Mouse (Mus musculus) limb, embryonic 13.5 days (tissue): ENCODE measurements around the gene Ddhd1. TPM values are rescaled to one million over a fixed set of nuclear protein-coding genes. Genes with fewer than 3 reads are reported as not detected.

Experiments
- ATAC-seq: fragments of 200-750 bp; cut with Nextera tagmentation; 2 replicates; pipeline ENCODE4 v1.8.0; 2017; ENCODE audit warnings: low read depth, moderate number of reproducible peaks, moderate TSS enrichment; ENCODE audit not compliant: low FRiP score
- H3K27ac ChIP-seq: fragments of 300-500 bp; sonication (generic); 2 replicates; pipeline ENCODE4 v1.5.1; 2015; ENCODE audit warnings: inconsistent platforms, mild to moderate bottlenecking, moderate library complexity
- H3K27me3 ChIP-seq: fragments of 300-500 bp; sonication (generic); 2 replicates; pipeline ENCODE4 v1.6.1; 2015; ENCODE audit warnings: mild to moderate bottlenecking, inconsistent platforms
- H3K36me3 ChIP-seq: fragments of 300-500 bp; sonication (generic); 2 replicates; pipeline ENCODE4 v1.6.1; 2015; ENCODE audit warnings: inconsistent platforms, mild to moderate bottlenecking, moderate library complexity
- H3K4me1 ChIP-seq: fragments of 300-500 bp; sonication (generic); 2 replicates; pipeline ENCODE4 v1.6.1; 2015; ENCODE audit warnings: inconsistent platforms
- H3K4me2 ChIP-seq: fragments of 300-500 bp; sonication (generic); replicated peaks from 2 replicates; pipeline ENCODE4 v1.6.1; 2015; ENCODE audit warnings: inconsistent platforms, mild to moderate bottlenecking, moderate library complexity
- H3K4me3 ChIP-seq: fragments of 300-500 bp; sonication (generic); 2 replicates; pipeline ENCODE4 v1.5.1; 2015; ENCODE audit warnings: moderate library complexity, mild to moderate bottlenecking, inconsistent platforms
- H3K9ac ChIP-seq: fragments of 300-500 bp; sonication (generic); 2 replicates; pipeline ENCODE4 v1.6.1; 2015; ENCODE audit warnings: mild to moderate bottlenecking, inconsistent platforms
- H3K9me3 ChIP-seq: fragments of 300-500 bp; sonication (generic); 2 replicates; pipeline ENCODE4 v1.6.1; 2016; ENCODE audit warnings: inconsistent platforms
- WGBS: fragments of 180-500 bp; shearing (Covaris S2); methylation state at CpG from one replicate; pipeline ENCODE4 v1.1.7; 2015; 5-methylcytosine and 5-hydroxymethylcytosine counted together
- polyA plus RNA-seq: library from polyadenylated mRNA; unstranded; fragments of >200 nt; fragmentation: Nextera tagmentation; extraction: Ambion mirVana; gene quantifications from 2 replicates; pipeline ENCODE4 v1.2.1, GENCODE M21; 2015

Gene Ddhd1
- polyA plus RNA-seq, 1 experiment from 2014 or later = 5.9 TPM

DNA sequence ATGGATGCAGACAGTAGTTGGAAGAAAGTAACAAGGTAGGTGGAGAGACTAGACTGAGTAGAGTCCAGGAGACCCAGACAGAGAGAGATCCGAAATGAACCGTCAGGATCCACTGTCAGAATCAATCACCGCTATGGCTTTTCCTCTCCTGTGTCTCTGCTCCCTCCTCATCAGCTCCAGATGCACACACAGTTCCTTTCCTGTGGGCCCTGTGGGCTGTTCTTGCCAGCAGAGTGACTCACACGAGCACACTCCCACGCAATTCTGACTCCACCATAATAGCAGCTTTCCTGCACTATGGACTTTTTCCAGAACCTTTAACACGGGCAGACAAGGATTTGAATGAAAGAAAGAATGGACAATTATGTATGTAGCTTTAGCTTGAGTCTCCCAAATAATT lies 96.3 kb downstream of the Ddhd1 start:
- no peak overlapping the region for H3K4me3 ChIP-seq
- no peak overlapping the region for H3K9ac ChIP-seq
- WGBS = 70% methylated on average over 6 of the region's 6 CpGs
- peaks cover 29% of the 10 kb centered on the region for H3K4me1 ChIP-seq
- no peaks in the 10 kb centered on the region for H3K27me3 ChIP-seq
- no peaks in the 10 kb centered on the region for H3K36me3 ChIP-seq
- 0 out of 2 replicates have a peak, but pooled peaks cover 1% of the 10 kb centered on the region for H3K9me3 ChIP-seq
- no peak overlapping the region for H3K27ac ChIP-seq
- H3K4me2 ChIP-seq = no peak overlapping the region
- ATAC-seq = no peak

DNA sequence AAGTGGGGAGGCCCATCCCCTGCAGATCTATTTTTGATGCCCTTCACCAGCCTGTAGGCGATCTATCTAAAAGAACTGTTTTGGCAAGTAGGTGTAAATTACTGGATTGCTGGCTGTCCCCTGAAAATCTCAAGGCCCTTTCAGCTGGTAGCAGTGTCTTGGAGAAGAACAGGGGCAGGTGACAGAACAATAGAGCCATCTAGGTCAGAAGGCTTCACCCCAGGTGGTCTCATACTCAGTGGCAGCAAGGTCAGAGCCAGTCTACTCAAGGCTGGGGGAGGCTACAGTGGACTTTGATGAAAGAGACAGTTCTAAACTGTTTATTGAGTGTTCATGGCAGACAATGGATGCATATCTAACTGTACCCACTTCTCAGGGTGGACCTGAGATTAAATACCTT lies 98.9 kb downstream of the Ddhd1 start:
- H3K9me3 ChIP-seq = peaks cover 6% of the 10 kb centered on the region; the same call in 1 of the 2 replicates
- no peak overlapping the region for H3K4me2 ChIP-seq
- WGBS = 92% methylated on average over 1 of the region's 1 CpGs
- no peaks in the 10 kb centered on the region for H3K36me3 ChIP-seq
- no peak for ATAC-seq
- no peak overlapping the region for H3K27ac ChIP-seq
- H3K4me3 ChIP-seq = no peak overlapping the region
- H3K4me1 ChIP-seq = peaks cover 11% of the 10 kb centered on the region
- H3K9ac ChIP-seq = no peak overlapping the region
- no peaks in the 10 kb centered on the region for H3K27me3 ChIP-seq

DNA sequence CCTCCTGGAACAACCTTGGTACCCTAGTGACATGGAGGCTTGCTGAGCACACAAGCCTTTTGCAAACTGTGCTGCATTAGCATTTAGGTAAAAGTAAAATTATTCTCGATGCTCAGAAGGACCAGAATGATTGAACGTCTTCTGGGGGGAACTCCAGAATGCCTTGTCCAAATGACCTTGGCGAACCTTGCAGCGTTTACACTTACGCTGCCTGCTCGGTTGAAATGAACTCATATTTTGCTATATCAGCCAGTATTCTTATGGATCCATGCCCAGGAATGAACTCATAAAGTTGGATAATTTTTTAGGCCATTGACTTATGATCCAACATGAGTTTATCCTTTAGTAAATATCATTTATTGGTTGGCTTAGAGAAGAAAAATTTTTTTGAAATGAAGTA lies 103.6 kb downstream of the Ddhd1 start:
- peaks cover 6% of the 10 kb centered on the region; the same call in 1 of the 2 replicates for H3K9me3 ChIP-seq
- no peak for ATAC-seq
- no peaks in the 10 kb centered on the region for H3K36me3 ChIP-seq
- 85% methylated on average over 6 of the region's 6 CpGs for WGBS
- no peak overlapping the region for H3K9ac ChIP-seq
- H3K27me3 ChIP-seq = no peaks in the 10 kb centered on the region
- H3K4me1 ChIP-seq = 0 out of 2 replicates have a peak, but pooled peaks cover 7% of the 10 kb centered on the region
- 0 out of 2 replicates have a peak overlapping the region, but pooled peaks have one; percentile 6 for H3K27ac ChIP-seq
- H3K4me2 ChIP-seq = no peak overlapping the region
- no peak overlapping the region for H3K4me3 ChIP-seq

DNA sequence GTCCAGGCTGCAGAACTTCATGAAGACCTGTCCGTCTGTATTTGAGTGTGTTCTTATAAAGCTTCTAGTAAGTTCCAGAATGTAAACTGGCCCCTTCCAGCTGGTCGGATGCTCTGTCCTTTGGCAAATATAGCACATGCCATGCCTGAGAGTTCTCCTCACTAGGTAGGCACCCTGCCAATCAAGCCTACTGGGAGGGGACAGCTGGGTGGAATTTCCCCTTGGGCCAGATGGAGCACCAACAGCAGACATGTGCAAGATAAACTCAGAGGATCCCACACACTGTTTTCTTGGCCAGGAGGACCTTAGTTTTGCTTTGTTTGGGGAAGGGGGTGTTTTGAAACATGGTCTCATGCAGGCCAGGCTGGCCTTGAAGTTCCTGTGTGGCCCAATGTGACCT lies 104.1 kb downstream of the Ddhd1 start:
- WGBS = 86% methylated on average over 2 of the region's 2 CpGs
- Histone ChIP-seq H3K9ac (no peak overlapping the region), H3K27me3 (no peaks in the 10 kb centered on the region), H3K4me3 (no peak overlapping the region), H3K9me3 (peaks cover 6% of the 10 kb centered on the region; the same call in 1 of the 2 replicates), H3K36me3 (no peaks in the 10 kb centered on the region), H3K4me2 (no peak overlapping the region), H3K4me1 (0 out of 2 replicates have a peak, but pooled peaks cover 7% of the 10 kb centered on the region), H3K27ac (0 out of 2 replicates have a peak overlapping the region, but pooled peaks have one; percentile 6)
- no peak for ATAC-seq

DNA sequence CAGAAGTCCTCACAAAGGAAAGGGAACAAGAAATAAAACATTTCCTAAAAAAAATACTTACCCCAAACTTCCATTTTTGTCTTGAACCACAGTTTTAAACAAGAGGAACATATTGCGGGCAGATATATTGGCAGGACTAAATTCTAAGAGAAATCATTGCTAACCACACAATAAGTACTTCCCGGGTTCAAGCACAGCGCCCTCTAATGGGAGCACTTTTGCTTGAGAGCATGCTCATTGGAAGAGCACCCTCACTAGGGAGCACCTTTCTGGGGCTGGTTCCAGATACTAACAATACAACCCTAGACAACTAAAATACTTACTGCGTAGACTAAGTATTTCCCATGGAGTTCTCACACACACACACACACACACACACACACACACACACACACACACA lies 105.5 kb downstream of the Ddhd1 start:
- ATAC-seq = no peak
- 0 out of 2 replicates have a peak, but pooled peaks cover 7% of the 10 kb centered on the region for H3K4me1 ChIP-seq
- no peak overlapping the region for H3K9ac ChIP-seq
- no peaks in the 10 kb centered on the region for H3K36me3 ChIP-seq
- H3K9me3 ChIP-seq = peaks cover 6% of the 10 kb centered on the region; the same call in 1 of the 2 replicates
- no peak overlapping the region for H3K4me2 ChIP-seq
- H3K4me3 ChIP-seq = no peak overlapping the region
- no peaks in the 10 kb centered on the region for H3K27me3 ChIP-seq
- WGBS = 84% methylated on average over 4 of the region's 4 CpGs
- H3K27ac ChIP-seq = no peak overlapping the region

DNA sequence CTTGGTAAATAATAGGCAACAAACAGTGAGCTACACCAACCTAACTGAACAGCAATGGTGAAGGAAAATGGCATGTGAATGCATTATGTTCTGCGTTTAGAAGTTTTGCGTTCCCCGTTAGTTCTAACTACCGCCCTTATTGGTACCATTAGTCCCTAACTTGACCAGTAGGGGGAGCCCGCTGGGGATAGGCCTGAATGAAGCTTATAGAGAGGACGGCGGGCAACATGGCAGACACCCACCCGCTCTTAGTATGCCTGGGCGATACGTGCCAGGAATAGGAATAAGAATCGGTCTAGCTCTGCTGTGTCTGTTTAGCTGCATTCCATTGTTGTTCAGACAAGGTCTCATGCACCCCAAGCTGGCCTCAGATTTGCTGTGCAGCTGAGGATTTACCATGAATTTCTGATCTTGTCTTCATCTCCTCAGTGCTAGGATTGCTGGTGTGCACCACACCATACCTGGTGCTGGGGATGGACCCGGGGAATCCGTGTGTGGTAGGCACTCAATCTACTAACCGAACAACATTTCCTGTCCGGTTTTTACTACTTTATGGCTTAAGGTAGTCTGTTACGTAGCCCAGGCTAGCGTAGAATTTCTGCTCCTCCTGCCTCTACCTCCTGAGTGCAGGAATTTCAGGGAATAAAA lies 106.7 kb downstream of the Ddhd1 start:
- 58% methylated on average over 17 of the region's 17 CpGs for WGBS
- no peaks in the 10 kb centered on the region for H3K27me3 ChIP-seq
- 0 out of 2 replicates have a peak overlapping the region, but pooled peaks have one; percentile 9 for H3K4me2 ChIP-seq
- 0 out of 2 replicates have a peak, but pooled peaks cover under 1% of the 10 kb centered on the region for H3K9me3 ChIP-seq
- no peak for ATAC-seq
- H3K36me3 ChIP-seq = no peaks in the 10 kb centered on the region
- H3K9ac ChIP-seq = no peak overlapping the region
- H3K27ac ChIP-seq = no peak overlapping the region
- H3K4me1 ChIP-seq = 0 out of 2 replicates have a peak, but pooled peaks cover 7% of the 10 kb centered on the region
- no peak overlapping the region for H3K4me3 ChIP-seq

DNA sequence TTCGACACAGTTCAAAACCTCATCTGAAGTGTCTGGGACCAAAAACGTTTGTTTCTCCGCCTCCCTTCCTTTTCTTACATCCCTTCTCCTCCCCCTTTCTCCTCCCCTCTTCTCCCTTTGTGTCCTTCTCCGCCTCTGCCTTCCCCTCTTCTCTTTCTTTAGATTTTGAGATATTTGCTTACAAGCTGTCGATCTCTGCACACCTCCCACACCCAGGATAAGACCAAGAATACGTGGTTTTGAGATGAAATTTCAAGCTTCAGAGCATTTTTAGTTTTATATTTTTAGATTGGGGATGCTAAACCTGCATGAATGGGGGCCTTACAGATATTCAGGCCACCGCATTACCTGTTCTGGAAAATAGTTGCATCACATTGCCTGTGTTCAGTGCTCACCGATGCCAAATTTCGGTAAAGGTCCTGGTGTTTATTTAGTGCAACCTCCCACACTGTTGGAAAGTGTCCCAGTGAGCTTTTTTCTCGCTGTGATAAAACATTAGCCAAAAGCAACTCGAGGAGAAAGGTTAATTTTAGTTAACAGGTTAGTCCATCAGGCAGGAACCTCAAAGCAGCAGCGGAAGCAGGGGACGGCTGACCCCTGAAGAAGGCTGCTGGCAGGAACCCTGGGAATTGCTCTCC lies 107.8 kb downstream of the Ddhd1 start:
- Histone ChIP-seq H3K9me3 (no peaks in the 10 kb centered on the region), H3K4me1 (0 out of 2 replicates have a peak, but pooled peaks cover 7% of the 10 kb centered on the region), H3K4me2 (no peak overlapping the region), H3K27me3 (no peaks in the 10 kb centered on the region), H3K27ac (no peak overlapping the region), H3K9ac (no peak overlapping the region), H3K4me3 (no peak overlapping the region), H3K36me3 (no peaks in the 10 kb centered on the region)
- WGBS = 69% methylated on average over 13 of the region's 13 CpGs
- no peak for ATAC-seq

DNA sequence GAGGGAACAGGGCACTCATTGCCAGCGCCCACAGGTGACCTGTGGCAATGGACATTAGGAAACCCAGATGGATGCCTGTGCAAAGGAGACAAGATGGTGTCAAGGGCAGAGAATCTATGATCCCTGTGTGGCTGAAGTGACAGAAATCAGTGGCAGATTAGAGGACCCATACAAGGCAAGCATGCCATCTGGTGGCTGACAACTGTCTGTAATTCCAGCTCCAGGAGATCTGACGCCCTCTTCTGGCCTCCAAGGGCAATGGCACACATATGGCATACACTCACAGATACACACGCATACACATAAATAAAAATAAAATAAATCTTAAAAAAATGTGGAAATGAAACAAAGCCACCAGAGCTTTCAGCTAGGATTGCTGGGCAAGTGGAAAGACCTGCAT lies 109.8 kb downstream of the Ddhd1 start:
- no peak overlapping the region for H3K4me2 ChIP-seq
- H3K4me1 ChIP-seq = no peaks in the 10 kb centered on the region
- no peak for ATAC-seq
- WGBS = 76% methylated on average over 3 of the region's 3 CpGs
- H3K9me3 ChIP-seq = no peaks in the 10 kb centered on the region
- no peak overlapping the region for H3K4me3 ChIP-seq
- H3K27ac ChIP-seq = no peak overlapping the region
- no peaks in the 10 kb centered on the region for H3K36me3 ChIP-seq
- H3K27me3 ChIP-seq = no peaks in the 10 kb centered on the region
- H3K9ac ChIP-seq = no peak overlapping the region

DNA sequence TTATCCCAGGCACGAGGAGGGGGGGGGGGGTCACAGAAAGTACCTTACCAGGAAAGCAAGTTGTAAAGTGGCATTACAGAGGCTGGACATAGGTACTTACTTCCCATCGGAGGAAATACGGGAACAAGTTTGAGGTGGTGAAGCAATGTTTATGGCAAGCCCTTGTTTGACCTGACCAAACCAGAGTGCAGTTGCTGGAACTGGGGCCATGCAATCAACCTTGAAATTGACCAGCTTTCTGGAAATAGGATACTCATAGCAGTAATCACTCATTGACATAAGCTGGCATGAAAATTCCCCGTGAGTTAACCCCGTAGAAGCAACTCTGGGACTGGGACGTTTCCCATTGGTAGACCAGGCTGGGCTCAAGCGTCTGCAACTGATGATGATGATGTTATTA lies 113.0 kb downstream of the Ddhd1 start:
- 76% methylated on average over 7 of the region's 7 CpGs for WGBS
- no peaks in the 10 kb centered on the region; the same call in 1 of the 2 replicates for H3K4me1 ChIP-seq
- no peak overlapping the region for H3K4me2 ChIP-seq
- ATAC-seq = no peak
- H3K9me3 ChIP-seq = no peaks in the 10 kb centered on the region
- no peaks in the 10 kb centered on the region for H3K27me3 ChIP-seq
- no peaks in the 10 kb centered on the region for H3K36me3 ChIP-seq
- H3K27ac ChIP-seq = no peak overlapping the region
- H3K4me3 ChIP-seq = no peak overlapping the region
- no peak overlapping the region for H3K9ac ChIP-seq

DNA sequence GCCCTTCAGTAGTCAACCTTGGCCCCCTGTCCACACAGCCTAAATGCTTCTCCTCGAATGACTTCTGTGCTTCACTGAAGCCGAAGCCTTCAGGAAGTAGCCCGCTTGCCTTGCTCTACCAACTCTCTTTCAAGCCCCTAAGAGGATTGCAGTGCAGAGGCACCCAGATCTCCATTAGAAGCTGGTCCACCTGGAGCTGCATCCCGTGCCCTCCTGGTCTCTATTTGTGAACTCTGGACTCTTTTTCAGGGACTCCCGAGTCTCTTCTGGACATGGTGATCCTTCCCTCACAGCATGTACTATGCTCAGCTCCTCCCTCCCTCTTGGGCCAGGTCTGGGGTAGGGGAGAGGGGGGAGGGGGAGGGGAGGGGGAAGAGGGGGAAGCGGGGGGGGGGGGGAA lies 113.9 kb downstream of the Ddhd1 start:
- no peak overlapping the region for H3K4me3 ChIP-seq
- H3K27me3 ChIP-seq = no peaks in the 10 kb centered on the region
- no peaks in the 10 kb centered on the region; the same call in 1 of the 2 replicates for H3K4me1 ChIP-seq
- H3K4me2 ChIP-seq = no peak overlapping the region
- WGBS = 81% methylated on average over 5 of the region's 6 CpGs
- no peaks in the 10 kb centered on the region for H3K36me3 ChIP-seq
- no peaks in the 10 kb centered on the region for H3K9me3 ChIP-seq
- no peak overlapping the region for H3K27ac ChIP-seq
- no peak for ATAC-seq
- H3K9ac ChIP-seq = no peak overlapping the region

DNA sequence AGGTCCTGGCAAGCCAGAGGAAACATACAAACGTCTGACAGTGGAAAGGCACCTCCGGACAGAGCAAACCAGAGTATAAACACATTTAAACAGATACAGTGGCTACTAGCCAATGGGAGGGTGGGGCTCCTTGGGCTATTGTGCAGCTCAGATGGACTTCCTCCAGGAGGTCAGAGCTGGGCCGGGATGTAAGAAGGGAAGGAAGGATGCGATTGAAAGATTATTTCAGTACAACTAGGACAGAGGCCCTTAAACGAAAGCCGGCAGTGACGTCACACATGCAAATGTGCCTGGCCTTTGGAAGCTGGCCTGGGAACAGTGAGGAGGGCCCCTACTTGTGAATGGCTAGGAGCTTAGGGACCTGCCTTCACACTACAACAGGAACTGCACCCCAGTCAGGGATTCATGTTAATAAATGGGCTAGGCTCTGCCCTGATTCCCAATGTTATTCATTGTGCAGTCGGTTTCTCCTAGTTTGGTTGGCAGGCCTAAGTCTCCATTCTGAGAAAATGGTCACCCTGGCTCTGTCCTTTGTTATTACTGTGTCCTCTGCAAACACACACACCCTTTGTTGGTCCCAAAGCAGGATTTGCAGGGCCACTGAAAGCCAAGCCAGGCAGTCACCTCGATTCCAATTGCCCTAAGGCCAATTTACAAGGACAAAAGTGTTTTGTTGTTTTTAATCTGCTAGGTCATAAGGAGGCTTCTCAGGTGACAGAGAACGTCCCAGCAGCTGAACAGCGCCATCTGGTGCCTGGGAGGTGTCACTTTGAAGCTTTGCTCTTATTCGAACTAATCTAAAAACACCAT lies 118.1 kb downstream of the Ddhd1 start:
- Histone ChIP-seq H3K36me3 (no peaks in the 10 kb centered on the region), H3K4me3 (no peak overlapping the region), H3K27ac (peak overlapping the region; percentile 15; the same call in 1 of the 2 replicates), H3K9me3 (no peaks in the 10 kb centered on the region), H3K4me2 (no peak overlapping the region), H3K9ac (no peak overlapping the region), H3K27me3 (no peaks in the 10 kb centered on the region), H3K4me1 (no peaks in the 10 kb centered on the region; the same call in 1 of the 2 replicates)
- WGBS = 37% methylated on average over 12 of the region's 12 CpGs
- no peak for ATAC-seq
